Mouse (Mus musculus) urinary bladder, adult 2 months (tissue): ENCODE results near the gene Reg3g. TPM values are rescaled to one million over a fixed set of nuclear protein-coding genes. Genes with fewer than 3 reads are reported as not detected.
"Not testable (repeated sequence)": the region's sequence is repeated elsewhere in the genome, so short reads cannot be mapped to it uniquely, and the experiment has no call there.

Experiments
- DNase-seq: peaks from one replicate; pipeline ENCODE4 v3.0.0; 2022; ENCODE audit warnings: low spot score
- polyA plus RNA-seq: library from polyadenylated mRNA; depleted of rRNA; stranded (reverse); fragments of >200 nt; gene quantifications from 2 replicates; pipeline ENCODE4 v1.2.3, GENCODE M21; 2012; rRNA removed

Gene Reg3g
- 2.6 and 3.2 TPM in 2 replicates for polyA plus RNA-seq

DNA sequence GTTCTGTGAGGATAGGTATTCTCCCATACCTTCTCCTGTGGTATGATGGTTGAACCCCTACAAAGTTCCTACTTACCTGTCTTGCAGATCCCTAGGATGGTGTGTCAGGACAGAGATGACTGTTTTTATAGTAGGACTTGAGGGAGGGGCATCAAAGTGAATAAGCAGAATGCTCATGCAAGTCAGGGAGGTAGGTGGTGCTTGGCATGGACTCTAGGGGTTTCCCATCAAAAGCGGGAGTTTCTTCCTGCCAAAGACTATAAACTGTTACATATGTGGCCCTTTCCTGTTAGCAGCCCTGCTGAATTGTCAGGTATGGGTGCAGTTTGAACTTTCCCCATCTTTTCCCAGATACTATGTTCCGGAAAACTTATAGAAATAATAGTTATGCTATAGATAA, at the start of gene Reg3g:
Reg3g (minus strand) TSS at position 101 of the 400 bp plus-strand sequence.
- no peak for DNase-seq

DNA sequence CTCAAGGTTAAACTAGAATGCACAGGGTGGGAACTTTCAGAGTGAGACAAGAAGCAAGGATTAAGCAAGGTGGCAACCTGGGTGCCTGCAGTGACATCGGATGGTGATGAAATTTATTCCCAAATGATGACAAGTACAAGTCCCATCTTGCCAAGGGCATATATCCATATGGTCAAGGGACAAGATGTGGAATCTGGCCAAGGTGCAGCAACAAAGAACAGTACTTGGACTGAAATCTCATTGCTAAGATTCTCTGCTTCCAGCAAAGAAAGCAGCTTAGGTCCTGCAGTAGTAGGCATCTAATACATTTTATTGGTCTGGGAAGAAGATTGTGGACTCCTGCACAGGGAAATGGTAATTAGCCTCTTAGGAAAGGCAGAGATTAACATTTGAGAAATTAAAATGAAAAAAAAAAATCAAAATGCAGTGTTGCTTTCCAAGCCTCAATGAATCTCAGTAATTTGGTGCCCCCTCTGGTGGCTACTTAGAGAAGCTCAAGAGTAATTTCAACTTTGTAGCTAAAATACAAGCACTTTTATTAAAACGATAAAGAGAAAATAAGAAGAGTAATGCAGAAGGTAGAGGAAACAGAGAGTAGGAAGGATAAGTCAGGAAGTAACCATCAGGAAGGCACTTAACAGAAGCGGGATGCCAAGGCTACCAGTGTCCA, 47.2 kb upstream of the Reg3g start:
- no peak for DNase-seq

DNA sequence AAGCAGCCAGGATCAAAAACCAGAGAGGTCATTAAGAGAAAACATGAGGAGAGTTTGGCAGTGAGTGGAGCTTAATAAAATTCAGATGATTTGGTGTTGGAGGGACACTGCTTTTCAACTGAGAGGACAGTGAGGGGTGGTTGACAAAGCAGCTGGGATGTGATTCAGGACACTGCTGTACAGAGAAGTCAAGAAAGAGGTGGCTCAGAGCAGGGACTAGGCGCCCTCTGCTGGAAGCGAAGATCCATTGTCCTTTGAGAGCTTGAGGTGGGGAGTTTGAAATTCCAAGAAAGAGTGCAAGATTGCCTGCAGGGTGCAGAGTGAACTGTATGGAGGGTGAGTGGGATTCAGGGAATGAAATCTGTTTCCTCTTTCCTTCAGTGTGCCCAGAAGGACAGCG, 44.2 kb upstream of the Reg3g start:
- DNase-seq = no peak

DNA sequence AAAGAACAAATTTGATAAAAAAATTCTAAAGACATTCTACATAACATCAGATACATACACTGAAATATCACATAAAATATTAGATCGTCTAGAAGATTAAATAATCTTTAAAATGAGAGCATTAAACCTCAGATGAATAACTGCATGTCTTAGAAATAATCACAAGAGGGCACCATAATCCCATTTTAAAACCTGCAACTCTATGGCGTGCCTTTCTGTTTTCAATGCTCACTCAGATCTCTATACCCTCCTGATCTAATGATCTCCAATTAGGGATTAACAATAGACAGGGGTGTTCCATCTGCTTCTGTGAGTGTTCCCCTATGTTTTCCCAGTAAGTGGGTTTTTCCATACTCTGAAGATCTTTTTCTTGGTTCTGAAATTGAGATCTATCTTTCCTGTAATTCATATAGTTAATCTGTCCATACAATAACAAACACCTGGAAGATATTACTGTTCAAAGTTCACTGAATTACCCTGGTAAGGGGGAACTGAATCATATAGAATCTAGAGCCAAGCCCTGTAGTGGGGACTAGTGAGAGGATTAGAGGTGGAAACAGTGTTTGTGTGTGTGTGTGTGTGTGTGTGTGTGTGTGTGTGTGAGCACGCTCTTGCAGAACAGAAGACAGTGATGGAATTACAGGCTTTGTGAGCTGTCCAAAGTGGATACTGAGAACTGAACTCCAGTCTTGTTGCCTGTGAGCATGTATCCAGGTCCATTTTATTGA, 41.7 kb upstream of the Reg3g start:
- DNase-seq = no peak

DNA sequence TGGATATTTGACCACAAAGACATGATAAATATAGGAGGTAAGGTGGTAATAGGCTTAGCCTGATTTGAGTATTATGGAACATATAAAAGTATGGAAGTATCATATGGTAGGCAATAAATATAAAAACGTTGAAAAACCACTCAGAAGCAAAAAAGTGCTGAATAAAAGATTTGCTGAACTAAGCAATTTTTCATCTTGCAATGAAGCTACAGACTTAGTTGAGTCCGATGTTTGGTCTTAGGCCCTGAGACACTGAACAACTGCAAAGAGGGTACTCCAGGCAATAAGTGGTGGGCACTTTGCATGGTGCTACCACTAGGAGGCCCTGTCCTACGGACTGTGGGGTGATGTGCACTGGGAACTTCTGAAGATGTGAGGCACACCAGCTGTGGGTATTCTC, 37.1 kb upstream of the Reg3g start:
- DNase-seq = no peak

DNA sequence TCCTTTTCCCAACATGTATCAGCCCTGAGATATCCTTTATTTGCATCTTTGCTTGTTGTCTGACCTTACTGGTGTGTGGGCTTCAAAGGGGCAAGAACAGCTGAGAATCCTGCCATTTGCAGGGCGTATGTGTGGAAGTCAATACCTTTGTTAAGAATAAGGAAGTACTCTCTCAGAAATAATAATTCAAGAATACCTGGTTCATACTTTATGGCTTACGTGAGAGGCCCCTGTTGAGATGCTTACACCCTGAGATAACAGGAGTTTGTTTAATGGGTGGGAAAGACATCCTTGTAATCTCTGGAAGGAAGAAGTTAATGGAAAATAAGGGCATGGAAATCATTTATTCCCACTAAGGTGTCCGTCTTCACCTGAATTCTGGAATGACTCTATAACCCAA, 26.0 kb upstream of the Reg3g start:
- no peak for DNase-seq

DNA sequence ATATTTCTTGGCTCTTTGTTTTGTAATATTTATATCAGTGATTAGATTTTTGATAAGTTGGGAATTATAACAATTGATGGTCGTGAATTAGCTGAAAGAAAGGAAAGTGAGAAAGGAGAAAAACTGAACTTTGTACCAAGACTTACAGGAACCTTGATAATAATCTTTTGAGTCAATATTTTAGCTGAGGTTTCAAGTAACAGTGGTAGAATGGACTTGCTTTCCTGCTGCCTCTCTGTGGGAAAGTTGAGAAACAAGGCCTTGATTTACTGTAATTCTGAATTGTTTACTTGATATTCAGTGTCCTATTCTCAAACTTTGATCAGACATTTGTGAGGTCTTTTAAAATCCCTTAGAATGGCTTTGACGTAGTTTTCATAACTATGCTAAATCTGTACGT, 615 bp upstream of the Reg3g start:
- DNase-seq = no peak

DNA sequence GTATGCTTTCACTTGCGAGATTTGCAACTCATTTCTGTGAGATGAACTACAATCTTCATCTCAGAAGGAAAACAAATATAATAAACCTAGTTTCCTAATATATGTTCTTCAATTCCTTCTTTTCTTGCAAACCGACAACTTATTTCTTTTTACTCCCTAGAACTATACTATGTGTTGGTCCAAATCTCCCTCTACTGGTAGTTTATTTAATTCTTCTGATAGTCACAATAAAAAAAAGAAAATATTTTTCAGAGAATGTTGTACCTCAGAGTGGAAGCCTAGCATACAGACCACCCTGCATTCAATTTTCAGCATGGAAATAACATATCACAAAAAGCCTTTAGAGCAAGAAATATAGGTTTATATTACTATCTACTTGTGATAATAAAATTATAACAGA, 5.4 kb downstream of the Reg3g start:
- DNase-seq = no peak

DNA sequence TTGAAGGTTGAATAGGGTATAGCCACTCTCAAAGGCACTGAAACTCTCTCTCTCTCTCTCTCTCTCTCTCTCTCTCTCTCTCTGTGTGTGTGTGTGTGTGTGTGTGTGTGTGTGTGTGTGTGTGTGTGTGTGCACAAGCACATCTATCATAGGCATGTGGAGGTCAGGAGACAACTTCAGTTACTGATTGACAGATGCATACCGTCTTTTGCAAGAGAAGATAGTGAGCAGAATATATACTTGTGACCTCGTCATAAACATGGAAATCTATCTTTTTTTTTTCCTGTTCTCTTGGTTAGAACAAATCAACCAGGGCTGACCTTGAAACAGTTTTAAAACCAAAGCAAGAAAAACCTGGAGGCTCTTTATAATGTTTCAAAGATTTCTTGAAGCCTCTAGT, 6.3 kb downstream of the Reg3g start:
- no peak for DNase-seq

DNA sequence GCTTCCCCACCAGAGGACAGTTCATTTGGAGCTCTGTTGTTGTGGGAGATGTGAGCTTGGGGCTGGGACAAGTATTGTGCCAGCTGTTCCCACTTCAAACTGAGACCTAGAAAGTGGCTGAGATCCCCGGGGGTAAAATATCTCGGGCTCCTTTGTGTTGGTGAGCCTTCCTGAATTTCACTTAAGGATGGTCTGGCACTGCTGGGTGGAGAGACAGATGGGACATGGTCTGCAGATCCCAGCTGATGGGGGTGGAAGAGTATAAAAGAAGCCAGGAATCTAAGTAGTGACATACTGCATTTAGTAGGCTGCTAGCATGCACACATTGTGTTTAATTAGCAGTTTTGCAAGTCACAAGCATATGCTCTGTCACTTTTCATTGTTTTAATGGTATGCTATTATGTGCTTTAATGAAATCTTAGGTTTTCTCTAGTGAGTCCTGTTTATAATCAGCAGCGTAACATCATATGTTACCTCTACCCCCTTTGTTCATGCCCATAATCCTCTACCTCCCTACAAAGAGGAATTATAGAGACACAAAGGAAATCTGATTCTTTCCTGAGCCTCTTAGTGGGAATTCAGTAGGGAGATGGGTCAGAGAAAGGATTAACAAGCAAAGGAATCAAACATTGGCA, 8.4 kb downstream of the Reg3g start:
- no peak for DNase-seq

DNA sequence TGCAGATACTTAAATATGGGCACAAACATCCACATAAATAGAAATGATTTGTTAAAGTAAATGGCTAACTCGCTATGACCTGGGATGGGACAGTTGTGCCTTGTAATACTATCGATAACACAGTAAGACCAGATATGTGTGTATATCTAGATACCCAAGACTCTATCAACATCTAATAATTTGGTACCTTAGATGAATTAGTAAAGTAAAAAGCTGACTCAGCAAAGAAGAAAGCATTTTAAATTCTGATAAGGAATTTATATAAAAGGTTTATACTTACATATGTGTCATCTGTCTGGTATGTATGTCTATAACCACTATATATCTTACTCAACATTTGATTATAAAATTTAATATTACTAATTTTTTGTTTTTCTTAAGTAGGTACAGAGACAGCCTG, 15.9 kb downstream of the Reg3g start:
- no peak for DNase-seq

DNA sequence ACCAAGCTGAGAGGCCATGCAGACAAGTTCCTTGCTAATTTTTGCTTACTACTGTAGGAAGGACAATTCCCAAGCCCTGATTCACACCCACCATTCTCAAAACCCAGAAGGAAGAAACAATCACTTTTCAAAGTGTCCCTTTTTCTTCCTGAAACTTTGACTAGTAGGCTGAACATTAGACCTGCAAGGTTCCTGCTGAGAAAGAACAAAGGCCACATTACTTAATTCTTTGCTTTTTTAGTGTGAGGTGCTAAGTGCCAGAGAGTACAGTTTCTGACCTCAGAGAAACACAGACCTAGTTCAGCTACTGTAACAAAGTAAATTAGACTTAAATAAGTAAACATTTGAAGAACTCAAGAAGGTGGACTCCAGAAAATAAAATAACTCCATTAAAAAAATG, 20.3 kb downstream of the Reg3g start:
- DNase-seq = no peak

DNA sequence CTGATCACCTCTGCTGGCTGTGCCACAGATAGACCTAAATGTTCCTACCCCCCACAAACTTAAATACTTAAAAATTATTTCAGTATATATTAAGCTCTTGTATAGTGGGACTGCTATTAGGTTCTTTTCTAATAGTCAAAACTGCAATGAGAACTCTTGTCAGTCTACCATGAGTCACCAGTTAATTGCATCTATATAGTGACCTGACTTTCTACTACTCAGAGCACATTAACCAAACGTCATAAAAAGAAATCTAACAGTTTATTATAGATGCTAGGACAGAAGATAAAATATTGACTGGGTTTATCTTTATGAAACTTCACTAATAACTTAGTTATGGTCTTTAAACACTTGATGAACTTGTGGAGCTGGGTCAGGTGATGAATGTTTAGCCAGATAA, 21.5 kb downstream of the Reg3g start:
- no peak for DNase-seq

DNA sequence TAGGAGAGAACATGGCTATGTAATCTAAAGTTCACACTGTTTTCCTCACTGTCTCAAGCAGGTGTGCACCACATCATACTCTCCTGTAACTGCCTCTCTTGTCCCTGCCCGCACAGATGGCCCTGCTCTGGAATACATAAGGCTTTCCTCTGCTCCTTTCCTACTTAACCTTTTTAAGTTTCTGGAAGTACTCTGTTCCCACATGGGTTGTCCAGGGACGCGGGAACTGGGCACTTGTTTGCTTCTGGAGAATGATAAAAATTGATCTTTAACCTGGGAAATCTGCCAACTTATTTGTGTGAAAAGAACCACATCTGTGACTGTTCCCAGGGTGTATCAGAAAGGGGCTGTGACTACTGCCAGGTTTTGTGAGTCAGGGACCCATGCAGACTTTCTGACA, 43.2 kb downstream of the Reg3g start:
- no peak for DNase-seq

DNA sequence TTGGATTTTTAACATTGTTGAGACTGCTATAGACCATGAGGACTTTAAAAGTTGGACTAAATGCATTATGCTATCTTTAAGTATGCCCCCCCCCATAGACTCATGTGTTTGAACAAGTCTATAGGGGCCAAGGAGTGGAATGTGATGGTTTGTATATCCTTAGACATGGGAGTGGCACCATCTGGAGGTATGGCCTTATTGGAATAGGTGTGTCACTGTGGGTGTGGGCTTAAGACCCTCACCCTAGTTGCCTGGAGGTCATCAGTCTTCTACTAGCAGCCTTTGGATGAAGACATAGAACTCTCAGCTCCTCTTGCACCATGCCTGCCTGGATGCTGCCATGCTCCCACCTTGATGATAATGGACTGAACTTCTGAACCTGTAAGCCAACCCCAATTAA, 46.3 kb downstream of the Reg3g start, which contains the start of gene Reg1:
Reg1 (plus strand) TSS at position 301 of the 400 bp plus-strand sequence.
- not testable (repeated sequence) for DNase-seq

Other genes starting within 250 kb of the Reg3g start
- 0.37 and 0.41 TPM in 2 replicates for gene Reg3b, start 98.2 kb downstream of the Reg3g start, polyA plus RNA-seq
- gene Reg3d, start 90.0 kb downstream of the Reg3g start, polyA plus RNA-seq = not detected in 2 replicates
- gene Reg3a, start 88.2 kb downstream of the Reg3g start, polyA plus RNA-seq = not detected in 2 replicates
- gene Reg2, start 73.2 kb downstream of the Reg3g start, polyA plus RNA-seq = not detected in 2 replicates
- gene Reg1, start 46.2 kb downstream of the Reg3g start, polyA plus RNA-seq = not detected in 2 replicates